Mouse (Mus musculus): Measurements from ENCODE around the gene Acot12. TPM values are rescaled to one million over a fixed set of nuclear protein-coding genes. Genes with fewer than 3 reads are reported as not detected.

The Acot12 gene
- total and polyA plus RNA-seq, 3 experiments, result 0.06 TPM; not detected in 2

GRCm38 (mm10) chr13:91796916-91797315 lies 55.6 kb downstream of the Acot12 start:
- Histone ChIP-seq H3K79me2 (ENCODE audit: control insufficient read depth, insufficient read depth, low read length, poor library complexity) (no peaks in the 10 kb centered on the region), H3K4me1 (ENCODE audit: control insufficient read depth in 1 of 2, insufficient read depth in 2 of 2, low read length in 2 of 2) (no peaks in the 10 kb centered on the region), H3K4me3 (ENCODE audit: control insufficient read depth in 1 of 2, insufficient read depth in 1 of 2, low read depth in 2 of 2, low read length in 2 of 2) (no peak overlapping the region), H3K9me3 (replicated peaks; ENCODE audit: insufficient read depth, low read length) (no peaks in the 10 kb centered on the region), H3K9ac (ENCODE audit: control insufficient read depth, low read depth, low read length, poor library complexity, severe bottlenecking) (no peak overlapping the region), H3K27me3 (ENCODE audit: control insufficient read depth in 1 of 2, insufficient read depth in 2 of 2, low read length in 2 of 2) (no peaks in the 10 kb centered on the region), H3K36me3 (ENCODE audit: control insufficient read depth in 1 of 2, insufficient read depth in 2 of 2, low read length in 2 of 2) (peaks cover 0 to 19% of the 10 kb centered on the region in 2 experiments; a peak in 2 of 4 replicates), H3K27ac (ENCODE audit: control insufficient read depth, low read depth, low read length) (no peak overlapping the region)
- DNase-seq (ENCODE audit: low read depth, low spot score), result no peak
- TF ChIP-seq MEF2A (IDR thresholded peaks at IDR 0.05; ENCODE audit: extremely low read depth, insufficient replicate concordance, low read depth, low read length, poor library complexity, severe bottlenecking) (no peak), HCFC1 (IDR thresholded peaks at IDR 0.05; ENCODE audit: low read depth, low read length) (no peak), SMC3 (IDR thresholded peaks at IDR 0.05; ENCODE audit: low read depth, low read length) (no peak), ELF1 (IDR thresholded peaks at IDR 0.05; ENCODE audit: low read depth, low read length) (no peak), POLR2AphosphoS5 (IDR thresholded peaks at IDR 0.05; ENCODE audit: borderline replicate concordance, low read depth, low read length) (no peak), MAFK (IDR thresholded peaks at IDR 0.05; ENCODE audit: borderline replicate concordance, low read depth, low read length) (no peak), TAL1 (IDR thresholded peaks at IDR 0.05; ENCODE audit: low read length) (no peak), JUND (IDR thresholded peaks at IDR 0.05; ENCODE audit: low read depth, low read length) (no peak), TBP (IDR thresholded peaks at IDR 0.05; ENCODE audit: low read depth, low read length) (no peak), USF1 (IDR thresholded peaks at IDR 0.05; ENCODE audit: low read depth, low read length) (no peak), BHLHE40 (IDR thresholded peaks at IDR 0.05; ENCODE audit: borderline replicate concordance, low read depth, low read length) (no peak), POLR2AphosphoS2 (IDR thresholded peaks at IDR 0.05; ENCODE audit: low read length) (no peak), ZNF384 (IDR thresholded peaks at IDR 0.05; ENCODE audit: low read depth, low read length) (no peak), GATA1 (IDR thresholded peaks at IDR 0.05; ENCODE audit: low read depth, low read length) (no peak), ZC3H11A (IDR thresholded peaks at IDR 0.05; ENCODE audit: low read depth, low read length) (no peak), ZKSCAN1 (IDR thresholded peaks at IDR 0.05; ENCODE audit: low read depth, low read length) (no peak), RAD21 (IDR thresholded peaks at IDR 0.05; ENCODE audit: low read depth, low read length) (no peak)

GRCm38 (mm10) chr13:91797442-91797841 lies 56.1 kb downstream of the Acot12 start:
- H3K27ac ChIP-seq (ENCODE audit: control insufficient read depth, low read depth, low read length), result no peak overlapping the region
- TF ChIP-seq MAZ (IDR thresholded peaks at IDR 0.05; ENCODE audit: low read depth, low read length) (no peak), SMC3 (IDR thresholded peaks at IDR 0.05; ENCODE audit: low read depth, low read length) (no peak), ZC3H11A (IDR thresholded peaks at IDR 0.05; ENCODE audit: low read depth, low read length) (no peak), MEF2A (IDR thresholded peaks at IDR 0.05; ENCODE audit: extremely low read depth, insufficient replicate concordance, low read depth, low read length, poor library complexity, severe bottlenecking) (no peak)
- H3K9me3 ChIP-seq (replicated peaks; ENCODE audit: insufficient read depth, low read length), result no peaks in the 10 kb centered on the region
- no peaks in the 10 kb centered on the region for H3K27me3 ChIP-seq (ENCODE audit: control insufficient read depth in 1 of 2, insufficient read depth in 2 of 2, low read length in 2 of 2)
- H3K79me2 ChIP-seq (ENCODE audit: control insufficient read depth, insufficient read depth, low read length, poor library complexity), result no peaks in the 10 kb centered on the region
- no peak overlapping the region for H3K9ac ChIP-seq (ENCODE audit: control insufficient read depth, low read depth, low read length, poor library complexity, severe bottlenecking)
- DNase-seq (ENCODE audit: low read depth, low spot score), result no peak
- no peaks in the 10 kb centered on the region for H3K4me1 ChIP-seq (ENCODE audit: control insufficient read depth in 1 of 2, insufficient read depth in 2 of 2, low read length in 2 of 2)
- no peak overlapping the region for H3K4me3 ChIP-seq (ENCODE audit: control insufficient read depth in 1 of 2, insufficient read depth in 1 of 2, low read depth in 2 of 2, low read length in 2 of 2)
- H3K36me3 ChIP-seq (ENCODE audit: control insufficient read depth in 1 of 2, insufficient read depth in 2 of 2, low read length in 2 of 2), result peaks cover 0 to 19% of the 10 kb centered on the region in 2 experiments; a peak in 2 of 4 replicates

Data from MEL (cell line).